8 mouse cellular contexts compared by ENCODE assay signal in the genomic region with DNA sequence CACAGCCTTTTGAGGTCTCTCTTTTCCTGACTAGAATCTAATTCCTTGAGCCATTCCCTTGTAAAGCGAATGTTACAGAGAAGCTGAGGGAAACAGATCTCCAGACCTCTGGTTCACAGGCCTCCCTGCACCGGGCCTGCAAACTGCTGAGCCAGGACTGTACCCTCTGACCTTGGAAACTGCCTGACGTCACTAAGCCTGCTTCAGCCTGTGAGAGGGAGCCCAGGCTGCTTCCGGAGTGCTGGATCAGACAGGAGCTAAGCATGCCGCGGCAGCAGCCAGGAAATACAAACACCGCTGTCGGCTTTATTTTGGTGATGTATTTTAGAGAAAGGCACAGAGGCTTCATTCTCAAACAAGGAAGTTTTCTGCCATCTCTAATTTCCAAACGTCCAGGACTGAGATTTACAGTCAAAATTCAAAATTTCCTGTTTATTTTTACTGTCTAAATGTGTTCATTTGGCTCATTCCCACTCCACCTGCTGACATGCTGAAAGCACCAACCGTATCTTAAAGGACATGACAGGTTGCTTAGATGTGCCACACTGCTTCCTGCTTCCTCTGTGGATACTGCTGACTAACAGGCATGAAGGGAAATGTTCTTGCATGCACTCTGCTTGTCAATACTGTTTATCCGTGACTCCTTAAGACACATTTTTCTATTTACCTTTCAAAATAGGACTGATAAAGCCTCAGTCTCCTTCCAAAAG. TPM values are rescaled to one million over a fixed set of nuclear protein-coding genes. Genes with fewer than 3 reads are reported as not detected.
DNase-seq lines count a peak whose midpoint lies in the region; ATAC-seq and TF ChIP-seq lines count a peak whose summit lies in the region.

No protein-coding gene starts in this region.

- no peak overlapping the region for H3K4me3 ChIP-seq in forebrain, embryonic 16.5 days (replicated peaks; ENCODE audit: low read length)
- H3K4me3 ChIP-seq in hindbrain, embryonic 11.5 days (ENCODE audit: low read depth, low read length): no peak overlapping the region
- H3K4me3 ChIP-seq in limb, embryonic 14.5 days (replicated peaks; ENCODE audit: low read length): no peak overlapping the region
- no peak overlapping the region for H3K4me3 ChIP-seq in midbrain, embryonic 15.5 days

- H3K27ac ChIP-seq in forebrain, embryonic 16.5 days (ENCODE audit: low read length): peak overlapping the region; percentile 13; the same call in 1 of the 2 replicates
- no peak overlapping the region for H3K27ac ChIP-seq in hindbrain, embryonic 11.5 days (ENCODE audit: low read depth, low read length)
- peak overlapping the region; percentile 43 for H3K27ac ChIP-seq in limb, embryonic 14.5 days (replicated peaks; ENCODE audit: low read depth, low read length)
- no peak overlapping the region; the same call in 1 of the 2 replicates for H3K27ac ChIP-seq in midbrain, embryonic 15.5 days

- no peaks in the 10 kb centered on the region; the same call in 1 of the 2 replicates for H3K4me1 ChIP-seq in forebrain, embryonic 16.5 days (replicated peaks; ENCODE audit: control insufficient read depth, insufficient read depth, low read length)
- H3K4me1 ChIP-seq in hindbrain, embryonic 11.5 days (replicated peaks; ENCODE audit: control insufficient read depth, insufficient read depth, low read length): no peaks in the 10 kb centered on the region; the same call in 1 of the 2 replicates
- peaks cover 3% of the 10 kb centered on the region; the same call in 1 of the 2 replicates for H3K4me1 ChIP-seq in limb, embryonic 14.5 days (ENCODE audit: control insufficient read depth, insufficient read depth, low read length)
- peaks cover 14% of the 10 kb centered on the region for H3K4me1 ChIP-seq in midbrain, embryonic 15.5 days

- no peak overlapping the region for H3K9ac ChIP-seq in forebrain, embryonic 16.5 days (replicated peaks; ENCODE audit: low read depth, low read length)
- no peak overlapping the region for H3K9ac ChIP-seq in hindbrain, embryonic 11.5 days (ENCODE audit: low read depth, low read length)
- H3K9ac ChIP-seq in limb, embryonic 14.5 days (ENCODE audit: low read depth, low read length, severe bottlenecking): no peak overlapping the region
- no peak overlapping the region for H3K9ac ChIP-seq in midbrain, embryonic 15.5 days

- no peak for TF ChIP-seq POLR2A in limb, embryonic 14.5 days (IDR thresholded peaks at IDR 0.05; ENCODE audit: borderline replicate concordance, extremely low read depth, insufficient read depth, insufficient read length)

- no peak for ATAC-seq in forebrain, embryonic 16.5 days
- ATAC-seq in hindbrain, embryonic 11.5 days (ENCODE audit: low FRiP score): no peak
- ATAC-seq in limb, embryonic 14.5 days (ENCODE audit: low FRiP score, low read depth): peak; percentile 82; the same call in 1 of the 2 replicates
- ATAC-seq in midbrain, embryonic 15.5 days (replicated peaks): peak; percentile 70

- no peaks in the 10 kb centered on the region for H3K27me3 ChIP-seq in forebrain, embryonic 16.5 days (replicated peaks; ENCODE audit: control insufficient read depth, insufficient read depth, low read length)
- H3K27me3 ChIP-seq in hindbrain, embryonic 11.5 days (ENCODE audit: control insufficient read depth, insufficient read depth, low read length): no peaks in the 10 kb centered on the region
- no peaks in the 10 kb centered on the region for H3K27me3 ChIP-seq in limb, embryonic 14.5 days (ENCODE audit: control insufficient read depth, insufficient read depth, low read length)
- no peaks in the 10 kb centered on the region for H3K27me3 ChIP-seq in midbrain, embryonic 15.5 days (replicated peaks)

- no peak overlapping the region for H3K4me2 ChIP-seq in forebrain, embryonic 16.5 days (ENCODE audit: low read length)
- no peak overlapping the region for H3K4me2 ChIP-seq in hindbrain, embryonic 11.5 days (replicated peaks; ENCODE audit: low read depth, low read length)
- H3K4me2 ChIP-seq in limb, embryonic 14.5 days (replicated peaks; ENCODE audit: low read depth, low read length, severe bottlenecking): 0 out of 2 replicates have a peak overlapping the region, but pooled peaks have one; percentile 3
- no peak overlapping the region for H3K4me2 ChIP-seq in midbrain, embryonic 15.5 days

- DNase-seq in ES-CJ7 (ENCODE audit: low read depth, low spot score): peak; percentile 91
- DNase-seq in brain, adult 2 months (ENCODE audit: low read depth, low spot score): peak; percentile 85
- peak; percentile 52 for DNase-seq in hindbrain, embryonic 11.5 days (ENCODE audit: low spot score)
- DNase-seq in limb, embryonic 14.5 days (ENCODE audit: low spot score): no peak
- DNase-seq in thymus, postnatal 0 days (ENCODE audit: low spot score): peak; percentile 84
- no peak for DNase-seq in right cerebral cortex, postnatal 4 days

- 54% methylated on average over 11 of the region's 11 CpGs for WGBS in forebrain, embryonic 16.5 days
- WGBS in hindbrain, embryonic 11.5 days: 50% methylated on average over 11 of the region's 11 CpGs
- whole genome bisulfite sequencing in limb, embryonic 14.5 days: 27% methylated on average over 11 of the region's 11 CpGs
- WGBS in midbrain, embryonic 15.5 days: 33% methylated on average over 11 of the region's 11 CpGs

- H3K36me3 ChIP-seq in forebrain, embryonic 16.5 days (ENCODE audit: control insufficient read depth, insufficient read depth): no peaks in the 10 kb centered on the region
- H3K36me3 ChIP-seq in hindbrain, embryonic 11.5 days (ENCODE audit: control insufficient read depth, insufficient read depth, low read length): no peaks in the 10 kb centered on the region
- H3K36me3 ChIP-seq in limb, embryonic 14.5 days (ENCODE audit: control insufficient read depth, insufficient read depth, low read length): no peaks in the 10 kb centered on the region
- H3K36me3 ChIP-seq in midbrain, embryonic 15.5 days (replicated peaks): no peaks in the 10 kb centered on the region

- no peaks in the 10 kb centered on the region for H3K9me3 ChIP-seq in forebrain, embryonic 16.5 days (ENCODE audit: control insufficient read depth, low read length)
- no peaks in the 10 kb centered on the region for H3K9me3 ChIP-seq in hindbrain, embryonic 11.5 days (ENCODE audit: control insufficient read depth, low read length)
- no peaks in the 10 kb centered on the region for H3K9me3 ChIP-seq in limb, embryonic 14.5 days (ENCODE audit: control insufficient read depth, low read length)
- H3K9me3 ChIP-seq in midbrain, embryonic 15.5 days: no peaks in the 10 kb centered on the region

RNA-seq across cellular contexts. Expression of gene Zbtb38, which starts 46.9 kb away (rescaled TPM):
- 52.3 and 54.0 TPM in 2 replicates for polyA plus RNA-seq in forebrain, embryonic 16.5 days (2015; fragmentation: Nextera tagmentation; extraction: Ambion mirVana)
- 11.1 and 14.3 TPM in 2 replicates for polyA plus RNA-seq in hindbrain, embryonic 11.5 days (2014; fragmentation: Nextera tagmentation; extraction: Ambion mirVana)
- polyA plus RNA-seq in limb, embryonic 14.5 days (2012; rRNA removed): 2.8 and 3.8 TPM in 2 replicates
- polyA plus RNA-seq in limb, embryonic 14.5 days (2014; fragmentation: Nextera tagmentation; extraction: Ambion mirVana): 14.9 and 16.8 TPM in 2 replicates
- 57.2 and 59.2 TPM in 2 replicates for polyA plus RNA-seq in midbrain, embryonic 15.5 days (2015; fragmentation: Nextera tagmentation; extraction: Ambion mirVana)
- polyA plus RNA-seq in thymus, postnatal 0 days (2015; fragmentation: Nextera tagmentation; extraction: Ambion mirVana): 21.1 and 21.4 TPM in 2 replicates

Comparison
In these comparisons a context has a peak if more than half of its experiments do, and no peak if none do; other contexts are left out.
1. DNase-seq: peak in ES-CJ7 (single experiment), brain, adult 2 months (single experiment), hindbrain, embryonic 11.5 days (single experiment) and thymus, postnatal 0 days (single experiment); none in limb, embryonic 14.5 days (single experiment) and right cerebral cortex, postnatal 4 days (single experiment).
2. ATAC-seq: peak in limb, embryonic 14.5 days (single experiment) and midbrain, embryonic 15.5 days (single experiment); none in forebrain, embryonic 16.5 days (single experiment) and hindbrain, embryonic 11.5 days (single experiment).
3. H3K27ac ChIP-seq: peak in forebrain, embryonic 16.5 days (single experiment) and limb, embryonic 14.5 days (single experiment); none in hindbrain, embryonic 11.5 days (single experiment) and midbrain, embryonic 15.5 days (single experiment).